Mouse (Mus musculus): ENCODE data around the gene Ddr1.

DNA sequence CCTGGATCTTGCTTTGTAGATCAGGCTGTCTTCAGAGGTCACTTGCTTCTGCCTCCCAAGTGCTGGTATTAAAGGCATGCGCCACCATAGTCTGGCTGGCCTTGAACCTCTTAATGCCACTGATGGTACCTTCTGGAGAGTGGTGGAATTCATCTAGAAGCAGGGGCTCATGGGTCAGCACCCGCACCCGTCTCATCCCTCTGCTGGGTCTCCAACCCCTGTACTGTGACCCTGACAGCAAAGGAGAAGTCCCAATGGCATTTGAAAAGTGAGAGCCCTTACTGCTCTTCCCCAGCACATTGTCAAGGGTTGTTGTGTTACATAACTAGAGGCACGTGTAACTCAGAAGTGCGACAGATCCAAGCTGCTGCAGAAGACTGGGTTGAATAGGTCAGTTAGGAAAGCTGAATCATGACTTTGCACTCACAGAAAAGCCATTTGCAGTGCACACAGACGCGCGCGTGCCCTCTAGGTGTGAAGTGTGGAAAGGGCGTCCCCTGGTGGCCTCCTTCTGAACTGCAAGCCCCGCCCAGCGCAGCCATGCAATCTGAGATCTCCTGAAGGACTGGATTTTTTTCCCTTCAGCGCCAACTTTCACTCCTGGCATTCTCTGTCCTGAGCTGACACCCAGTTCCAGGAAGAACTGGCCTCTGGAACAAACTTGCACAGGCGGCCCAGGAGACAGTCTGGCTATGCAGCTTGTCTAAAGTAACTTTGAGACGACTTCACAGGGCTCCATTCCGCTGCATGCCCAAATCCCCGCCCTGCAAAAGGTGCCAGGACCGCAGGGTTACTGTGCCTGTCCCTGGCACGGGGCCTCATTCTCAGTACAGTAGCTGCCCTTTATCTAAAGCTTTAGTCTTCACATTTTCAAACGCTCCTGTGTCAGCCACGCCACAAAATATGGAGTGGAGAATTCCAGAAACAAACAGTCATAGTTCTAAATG lies 21.1 kb upstream of the Ddr1 start:
- TF ChIP-seq EP300 (IDR thresholded peaks at IDR 0.05; ENCODE audit: low read depth) (no peak), CTCF (IDR thresholded peaks at IDR 0.05; ENCODE audit: low read depth) (peak; percentile 100)

Data from liver, embryonic 14.5 days (tissue).